Mouse (Mus musculus): Measurements from ENCODE around the gene Pigb. TPM values are rescaled to one million over a fixed set of nuclear protein-coding genes. Genes with fewer than 3 reads are reported as not detected.

Pigb gene
- total RNA-seq, 2 experiments from 2014 or later: 7.8 to 47.1 TPM

Other genes starting within 250 kb of the Pigb start
- not detected in 2 replicates for gene Prtg, start 233.5 kb downstream of the Pigb start, total RNA-seq (2015)
- not detected in 2 replicates for gene Prtg, start 233.5 kb downstream of the Pigb start, total RNA-seq (2017)
- gene Pygo1, start 114.7 kb downstream of the Pigb start, total RNA-seq (2015): not detected in 2 replicates
- gene Pygo1, start 114.7 kb downstream of the Pigb start, total RNA-seq (2017): 0.03 TPM in 1 of 2 replicates, not detected in the other
- 0.07 and 0.91 TPM in 2 replicates for gene Dyx1c1, start 81.6 kb downstream of the Pigb start, total RNA-seq (2015)
- gene Dyx1c1, start 81.6 kb downstream of the Pigb start, total RNA-seq (2017): 0.58 TPM in 1 of 2 replicates, not detected in the other
- not detected in 2 replicates for gene Gm44503, start 81.5 kb downstream of the Pigb start, total RNA-seq (2015)
- 0.07 TPM in 1 of 2 replicates, not detected in the other for gene Gm44503, start 81.5 kb downstream of the Pigb start, total RNA-seq (2017)
- gene Ccpg1os, start 55.0 kb downstream of the Pigb start, total RNA-seq (2015): 6.9 and 10.4 TPM in 2 replicates
- 8.0 and 10.0 TPM in 2 replicates for gene Ccpg1os, start 55.0 kb downstream of the Pigb start, total RNA-seq (2017)
- gene Ccpg1, start 54.9 kb downstream of the Pigb start, total RNA-seq (2015): 25.8 and 26.6 TPM in 2 replicates
- gene Ccpg1, start 54.9 kb downstream of the Pigb start, total RNA-seq (2017): 48.7 and 49.7 TPM in 2 replicates
- gene Rab27a, start 4.5 kb upstream of the Pigb start, total RNA-seq (2015): 63.5 and 65.1 TPM in 2 replicates
- 161 and 179 TPM in 2 replicates for gene Rab27a, start 4.5 kb upstream of the Pigb start, total RNA-seq (2017)
- 0.44 and 0.78 TPM in 2 replicates for gene Khdc3, start 61.5 kb upstream of the Pigb start, total RNA-seq (2015)
- 0.20 and 0.92 TPM in 2 replicates for gene Khdc3, start 61.5 kb upstream of the Pigb start, total RNA-seq (2017)
- gene Gm20509, start 62.1 kb upstream of the Pigb start, total RNA-seq (2015): not detected in 2 replicates
- gene Gm20509, start 62.1 kb upstream of the Pigb start, total RNA-seq (2017): 0.37 TPM in 1 of 2 replicates, not detected in the other
- gene Rsl24d1, start 73.0 kb upstream of the Pigb start, total RNA-seq (2015): 137 and 140 TPM in 2 replicates
- gene Rsl24d1, start 73.0 kb upstream of the Pigb start, total RNA-seq (2017): 232 and 254 TPM in 2 replicates